Mouse (Mus musculus): ENCODE results near the gene Coasy.
"Not testable (repeated sequence)": the region's sequence is repeated elsewhere in the genome, so short reads cannot be mapped to it uniquely, and the experiment has no call there.

Gene Coasy

DNA sequence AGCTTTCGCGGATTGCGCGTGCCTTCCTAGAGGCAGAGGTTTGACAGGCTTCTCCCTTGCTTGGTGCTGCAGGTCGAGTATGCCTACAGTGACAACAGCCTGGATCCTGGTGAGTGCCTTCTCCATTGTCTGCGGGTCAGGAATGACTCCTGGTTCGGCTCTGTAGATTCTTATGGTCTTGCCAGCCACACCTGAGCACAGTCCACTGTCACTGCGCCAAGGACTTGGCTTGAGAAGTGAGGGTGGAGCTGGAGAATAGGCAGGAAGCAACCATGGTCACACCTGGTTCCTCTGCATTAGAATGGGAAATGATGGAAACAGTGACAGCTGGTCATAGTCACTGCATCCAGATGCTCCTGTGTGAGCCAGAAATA, 5.3 kb downstream of the Coasy start:
- DNase-seq (ENCODE audit: inconsistent ontology term), result no peak

DNA sequence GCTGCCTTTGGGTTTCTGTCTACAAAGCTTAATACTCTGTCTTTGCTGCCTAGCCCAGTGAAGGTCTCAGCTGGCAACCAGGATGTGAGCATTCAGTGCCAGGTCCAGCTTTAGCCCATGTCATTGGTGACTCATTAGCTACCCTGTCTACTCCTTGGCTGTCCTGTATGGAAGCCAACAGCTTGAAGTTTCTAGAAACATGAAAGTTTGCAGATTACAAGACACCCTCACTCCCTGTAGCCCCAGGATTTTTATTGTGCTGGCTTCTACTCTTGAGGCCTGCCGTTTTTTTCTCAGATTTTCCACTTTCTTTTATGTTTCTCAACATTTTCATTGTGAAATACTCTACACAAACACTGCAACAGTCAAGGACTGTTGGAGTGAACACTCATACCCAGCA, 7.6 kb downstream of the Coasy start:
- no peak for DNase-seq (ENCODE audit: inconsistent ontology term)

GRCm38 (mm10) chr11:101094930-101095313, 12.6 kb downstream of the Coasy start:
- no peak for DNase-seq (ENCODE audit: inconsistent ontology term)

DNA sequence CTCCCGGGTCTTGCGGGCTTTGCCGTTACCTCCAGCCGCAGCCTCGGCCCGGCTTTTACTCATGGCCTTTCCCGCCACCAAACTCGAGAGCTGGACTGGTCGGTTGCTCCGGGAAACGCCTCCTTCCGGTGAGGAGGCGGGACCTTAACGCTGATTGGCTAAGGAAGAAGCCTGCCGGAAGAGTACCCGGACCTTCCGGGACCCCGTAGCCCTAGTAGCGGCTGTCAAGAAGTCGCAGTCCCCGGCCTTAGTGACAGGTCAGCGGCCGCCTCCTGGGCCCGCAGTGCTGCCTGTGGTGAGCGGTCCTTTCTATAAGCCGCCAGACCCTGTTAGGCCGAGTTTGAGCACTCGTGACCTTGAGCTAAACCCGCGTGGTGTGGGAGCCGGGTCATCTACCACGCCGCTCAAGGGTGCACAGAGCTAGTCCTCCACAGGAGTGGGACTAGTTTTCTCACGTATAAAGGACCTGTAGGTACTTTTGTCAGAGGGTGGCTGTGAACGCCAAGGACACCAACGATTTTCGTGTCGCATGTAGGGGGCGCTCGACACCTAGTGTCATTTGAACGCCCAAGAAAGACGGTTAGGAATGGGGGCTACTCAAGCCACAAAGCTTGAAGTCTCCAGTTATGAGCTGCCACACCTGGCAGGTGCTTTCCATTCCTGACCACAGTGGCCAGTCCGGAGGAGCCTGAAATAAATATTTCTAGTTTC, 13.1 kb downstream of the Coasy start, which contains the start of gene Psmc3ip:
Gene Psmc3ip, minus strand, starts transcription at position 123 of the 711 bp plus-strand sequence.
- DNase-seq (ENCODE audit: inconsistent ontology term), result peak; percentile 95

- DNase-seq (ENCODE audit: inconsistent ontology term), result no peak
Observed at GRCm38 (mm10) chr11:101098231-101098630, 15.9 kb downstream of the Coasy start.

GRCm38 (mm10) chr11:101103011-101103410, 20.6 kb downstream of the Coasy start:
- no peak for DNase-seq (ENCODE audit: inconsistent ontology term)

DNA sequence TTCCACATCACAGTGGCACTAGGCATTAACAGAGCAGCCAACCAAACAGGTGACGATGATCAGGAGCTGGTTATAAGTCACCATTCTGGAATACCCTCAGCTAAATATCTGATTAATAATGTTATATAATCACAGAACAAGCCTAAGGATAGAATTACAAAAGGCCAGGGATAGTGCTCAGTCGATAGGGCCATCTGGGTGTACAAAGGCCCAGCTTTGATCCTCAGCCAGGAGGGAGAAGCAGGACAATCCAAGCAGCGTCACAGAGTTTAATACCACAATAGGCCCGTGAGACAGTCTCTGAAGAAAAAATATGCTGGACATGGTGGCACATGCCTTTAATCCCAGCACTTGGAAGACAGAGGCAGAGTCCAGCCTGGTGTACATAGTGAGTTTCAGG, 27.0 kb downstream of the Coasy start:
- no peak for DNase-seq (ENCODE audit: inconsistent ontology term)

- no peak for DNase-seq (ENCODE audit: inconsistent ontology term)
Observed at GRCm38 (mm10) chr11:101110708-101111107, 28.3 kb downstream of the Coasy start.

DNA sequence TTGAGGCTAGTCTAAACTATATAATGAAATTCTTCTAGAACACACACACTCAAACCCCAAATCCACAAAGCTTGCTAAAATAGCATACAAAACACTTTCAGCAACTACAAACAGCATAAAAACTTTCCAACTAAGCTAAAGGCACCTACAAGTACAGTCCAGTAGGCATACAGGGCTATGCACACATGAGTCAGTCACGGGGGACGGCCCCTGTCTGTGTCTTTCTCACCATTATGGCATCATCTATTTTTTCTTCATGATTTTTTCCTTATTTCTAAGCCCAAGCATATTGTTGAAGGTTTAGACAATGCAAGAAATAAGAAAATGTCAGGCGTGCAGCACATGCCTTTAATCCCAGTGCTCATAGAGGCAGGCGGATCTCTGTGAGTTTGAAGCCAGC, 28.8 kb downstream of the Coasy start:
- no peak for DNase-seq (ENCODE audit: inconsistent ontology term)

DNA sequence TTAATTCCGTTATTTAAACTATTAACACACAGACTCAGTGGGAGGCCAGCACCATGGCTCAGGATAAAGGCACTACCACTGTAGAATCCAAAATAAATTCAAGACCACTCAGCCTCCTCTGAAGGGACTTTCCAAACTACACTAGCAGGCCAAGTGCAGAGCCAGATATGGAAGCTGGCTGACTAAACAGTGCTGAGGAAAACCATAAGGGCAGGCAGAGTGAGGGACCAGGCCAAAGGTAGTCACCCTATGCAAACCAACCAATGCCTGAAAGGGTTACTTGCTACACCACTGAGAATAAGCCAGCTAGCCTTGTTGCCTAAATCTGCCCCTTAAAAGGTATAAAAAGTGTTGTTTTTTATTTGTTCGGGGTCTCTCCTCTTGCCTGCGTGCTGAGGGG, 29.8 kb downstream of the Coasy start:
- DNase-seq (ENCODE audit: inconsistent ontology term), result no peak

- peak; percentile 33 for DNase-seq (ENCODE audit: inconsistent ontology term)
Observed at GRCm38 (mm10) chr11:101115564-101115963, 33.2 kb downstream of the Coasy start.

- no peak for DNase-seq (ENCODE audit: inconsistent ontology term)
Observed at GRCm38 (mm10) chr11:101118105-101118504, 35.7 kb downstream of the Coasy start.

- no peak for DNase-seq (ENCODE audit: inconsistent ontology term)
Observed at GRCm38 (mm10) chr11:101119131-101119760, 36.9 kb downstream of the Coasy start.

DNA sequence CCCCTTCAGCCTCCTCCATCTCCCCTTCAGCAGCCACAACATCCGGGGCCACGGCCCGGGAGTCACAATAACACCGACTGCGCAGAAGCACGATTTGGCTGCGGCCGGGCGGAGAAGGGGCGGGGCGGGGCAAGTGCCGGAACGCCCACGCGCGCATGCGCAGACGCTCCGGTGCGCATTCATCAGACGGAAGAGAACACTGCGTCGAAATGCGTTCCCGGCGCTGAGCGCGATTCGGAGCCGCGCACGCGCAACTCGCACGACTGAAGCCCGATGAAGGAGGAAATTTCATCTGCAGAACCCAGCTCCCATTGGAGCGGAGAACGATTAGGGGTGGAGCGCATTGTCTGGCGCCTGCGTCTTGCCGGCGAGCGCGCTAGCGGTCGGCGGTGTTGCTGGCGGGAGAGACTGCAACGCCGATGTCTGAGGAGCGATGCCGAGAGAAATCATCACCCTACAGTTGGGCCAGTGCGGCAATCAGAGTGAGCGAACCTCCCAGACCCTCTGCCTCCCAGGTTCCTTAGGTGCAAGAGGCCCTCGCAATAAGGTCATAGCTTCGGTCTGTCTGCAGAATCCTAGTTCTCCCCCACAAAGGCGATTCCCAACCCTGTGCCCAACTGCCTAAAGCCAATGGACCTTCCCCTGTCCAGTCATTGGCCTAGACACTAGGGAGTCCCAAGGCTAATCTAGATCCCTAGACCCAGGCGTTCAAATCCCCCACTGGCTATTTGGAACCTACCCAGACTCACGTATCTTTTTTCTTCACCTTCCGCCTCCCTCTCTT, 37.6 kb downstream of the Coasy start, which contains the start of the genes Retreg3 and Tubg1:
Gene Retreg3, minus strand, starts transcription at position 133 of the 784 bp plus-strand sequence.
Gene Tubg1, plus strand, starts transcription at position 178 of the 784 bp plus-strand sequence.
- DNase-seq (ENCODE audit: inconsistent ontology term), result peak; percentile 100

GRCm38 (mm10) chr11:101120545-101121188, 38.3 kb downstream of the Coasy start:
- DNase-seq (ENCODE audit: inconsistent ontology term), result peak; percentile 64

GRCm38 (mm10) chr11:101124494-101124893, 42.1 kb downstream of the Coasy start:
- DNase-seq (ENCODE audit: inconsistent ontology term), result not testable (repeated sequence)

- not testable (repeated sequence) for DNase-seq (ENCODE audit: inconsistent ontology term)
Observed at GRCm38 (mm10) chr11:101125008-101125407, 42.6 kb downstream of the Coasy start.

DNA sequence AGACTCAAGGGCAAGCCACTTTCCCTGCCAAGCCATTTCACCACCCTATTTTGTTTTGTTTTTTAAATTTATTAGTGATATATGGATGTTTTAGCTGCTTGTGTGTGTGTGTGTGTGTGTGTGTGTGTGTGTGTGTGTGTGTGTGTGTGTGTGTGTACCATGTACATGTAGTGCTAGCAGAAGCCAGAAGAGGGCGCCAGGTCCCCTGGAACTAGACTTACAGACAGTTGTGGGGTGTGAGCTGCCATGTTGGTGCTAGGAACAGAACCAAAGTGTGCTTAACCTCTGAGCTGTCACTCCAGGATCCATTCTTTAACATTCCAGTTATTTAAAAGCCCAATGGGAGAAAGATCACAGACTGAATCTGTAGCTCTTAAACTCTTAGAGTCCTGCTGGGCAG, 44.7 kb downstream of the Coasy start:
- DNase-seq (ENCODE audit: inconsistent ontology term), result no peak

DNA sequence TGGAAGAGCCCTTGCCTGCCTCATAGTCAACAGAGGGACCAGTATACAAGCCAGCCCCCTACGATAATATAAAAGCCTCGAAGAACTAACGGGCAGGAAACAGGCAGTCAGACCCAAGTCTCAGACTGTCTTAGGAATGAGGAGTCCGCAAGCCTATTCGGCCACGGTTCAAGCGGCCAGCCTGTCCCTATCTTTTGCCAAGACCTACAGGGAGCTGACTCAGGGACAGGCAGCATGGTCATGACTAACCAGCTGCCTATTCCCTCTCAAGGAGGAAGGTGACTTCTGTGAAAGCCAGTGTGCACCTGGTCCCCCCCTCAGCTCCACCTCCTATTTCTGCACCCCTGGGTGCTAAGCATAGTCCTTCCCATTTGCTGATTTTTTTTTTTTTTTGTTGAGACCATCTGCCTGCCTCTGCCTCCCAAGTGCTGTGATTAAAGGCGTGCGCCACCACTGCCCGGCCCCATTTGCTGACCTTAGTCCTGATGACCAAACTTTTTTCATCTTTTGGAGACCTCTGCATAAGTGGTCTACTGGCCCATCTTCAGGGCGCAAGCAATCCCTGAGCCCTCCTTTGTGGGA, 46.7 kb downstream of the Coasy start:
- DNase-seq (ENCODE audit: inconsistent ontology term), result no peak

GRCm38 (mm10) chr11:101130056-101130756, 47.8 kb downstream of the Coasy start:
- DNase-seq (ENCODE audit: inconsistent ontology term), result no peak

GRCm38 (mm10) chr11:101131187-101131586, 48.8 kb downstream of the Coasy start:
- no peak for DNase-seq (ENCODE audit: inconsistent ontology term)
